Mouse (Mus musculus) T-cell, adult 2 months (primary cell): Measurements from ENCODE around the gene Olfr1275.

Experiments
- DNase-seq: peaks from one replicate; pipeline ENCODE4 v3.0.0; 2022; ENCODE audit warnings: low spot score

The Olfr1275 gene

GRCm38 (mm10) chr2:111235186-111235585 is at the start of gene Olfr1275:
TSS of gene Olfr1275 (minus strand) at chr2:111235286.
- no peak for DNase-seq

GRCm38 (mm10) chr2:111274006-111274405 is 38.9 kb upstream of the Olfr1275 start, which contains the start of gene Olfr1277:
TSS of gene Olfr1277 (minus strand) at chr2:111274106.
- DNase-seq: no peak

- no peak for DNase-seq
These were observed 19.1 kb upstream of the Olfr1275 start, which contains the start of gene Olfr1276 for GRCm38 (mm10) chr2:111254216-111254615. TSS of gene Olfr1276 (plus strand) at chr2:111254516.

- no peak for DNase-seq
These were observed 5.6 kb downstream of the Olfr1275 start, which contains the start of gene 4930430A15Rik for GRCm38 (mm10) chr2:111229502-111229901. TSS of gene 4930430A15Rik (minus strand) at chr2:111229602.

- DNase-seq: no peak
These were observed 53.0 kb downstream of the Olfr1275 start for GRCm38 (mm10) chr2:111182068-111182467.
